Mouse (Mus musculus) lung, embryonic 15.5 days (tissue): ENCODE results near the gene Gm13694. TPM values are rescaled to one million over a fixed set of nuclear protein-coding genes. Genes with fewer than 3 reads are reported as not detected.
"Not testable (repeated sequence)": the region's sequence is repeated elsewhere in the genome, so short reads cannot be mapped to it uniquely, and the experiment has no call there.

Experiments used
- ATAC-seq: fragments of 200-750 bp; cut with Nextera tagmentation; 2 replicates; pipeline ENCODE4 v1.8.0; 2017; ENCODE audit warnings: moderate number of reproducible peaks, borderline replicate concordance; ENCODE audit not compliant: low FRiP score, low TSS enrichment; ENCODE audit errors: extremely low read depth
- H3K27ac ChIP-seq: fragments of 300-500 bp; sonication (generic); 2 replicates; pipeline ENCODE4 v1.5.1; 2015; ENCODE audit warnings: moderate library complexity, mild to moderate bottlenecking, inconsistent platforms
- H3K27me3 ChIP-seq: fragments of 300-500 bp; sonication (generic); 2 replicates; pipeline ENCODE4 v1.6.1; 2015; ENCODE audit warnings: inconsistent platforms
- H3K36me3 ChIP-seq: fragments of 300-500 bp; sonication (generic); 2 replicates; pipeline ENCODE4 v1.6.1; 2015; ENCODE audit warnings: inconsistent platforms
- H3K4me1 ChIP-seq: fragments of 300-500 bp; sonication (generic); 2 replicates; pipeline ENCODE4 v1.6.1; 2015; ENCODE audit warnings: inconsistent platforms
- H3K4me2 ChIP-seq: fragments of 300-500 bp; sonication (generic); 2 replicates; pipeline ENCODE4 v1.6.1; 2015; ENCODE audit warnings: inconsistent platforms, mild to moderate bottlenecking, moderate library complexity
- H3K4me3 ChIP-seq: fragments of 300-500 bp; sonication (generic); 2 replicates; pipeline ENCODE4 v1.5.1; 2015; ENCODE audit warnings: mild to moderate bottlenecking, inconsistent platforms
- H3K9ac ChIP-seq: fragments of 300-500 bp; sonication (generic); 2 replicates; pipeline ENCODE4 v1.6.1; 2015; ENCODE audit warnings: inconsistent platforms
- H3K9me3 ChIP-seq: fragments of 300-500 bp; sonication (generic); 2 replicates; pipeline ENCODE4 v1.6.1; 2016; ENCODE audit warnings: inconsistent platforms
- WGBS: fragments of 180-500 bp; shearing (Covaris S2); methylation state at CpG from one replicate; pipeline ENCODE4 v1.1.7; 2015; 5-methylcytosine and 5-hydroxymethylcytosine counted together
- polyA plus RNA-seq: library from polyadenylated mRNA; unstranded; fragments of >200 nt; fragmentation: Nextera tagmentation; extraction: Ambion mirVana; gene quantifications from 2 replicates; pipeline ENCODE4 v1.2.1, GENCODE M21; 2015

Gm13694 gene
- polyA plus RNA-seq, result not detected in 2 replicates

DNA sequence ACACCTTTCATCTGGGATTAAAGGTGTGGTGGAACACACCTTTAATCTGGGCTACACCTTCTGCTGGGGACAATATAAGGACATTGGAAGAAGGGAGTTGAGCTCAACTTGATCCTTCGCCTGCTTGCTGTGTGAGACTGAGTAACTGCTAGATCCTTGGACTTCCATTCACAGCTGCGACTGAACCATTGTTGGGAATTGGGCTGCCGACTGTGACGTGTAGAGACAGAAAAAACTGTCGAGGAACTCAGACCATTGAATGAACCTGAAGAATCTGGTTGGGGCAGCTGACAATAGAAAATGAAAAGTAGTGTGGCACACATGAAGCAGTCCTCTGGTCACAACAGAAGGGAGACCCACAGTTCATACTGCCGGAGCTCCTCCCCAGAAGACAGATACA lies at the start of gene Gm13694:
TSS of gene Gm13694 (plus strand) at position 301 of the 400 bp plus-strand sequence.
- ATAC-seq, H3K27me3 ChIP-seq, H3K27ac ChIP-seq, H3K4me3 ChIP-seq, H3K9me3 ChIP-seq, H3K4me1 ChIP-seq, H3K9ac ChIP-seq, H3K36me3 ChIP-seq, H3K4me2 ChIP-seq: not testable (repeated sequence)
- WGBS, result no CpG with 5 or more reads among the region's 6 CpGs

DNA sequence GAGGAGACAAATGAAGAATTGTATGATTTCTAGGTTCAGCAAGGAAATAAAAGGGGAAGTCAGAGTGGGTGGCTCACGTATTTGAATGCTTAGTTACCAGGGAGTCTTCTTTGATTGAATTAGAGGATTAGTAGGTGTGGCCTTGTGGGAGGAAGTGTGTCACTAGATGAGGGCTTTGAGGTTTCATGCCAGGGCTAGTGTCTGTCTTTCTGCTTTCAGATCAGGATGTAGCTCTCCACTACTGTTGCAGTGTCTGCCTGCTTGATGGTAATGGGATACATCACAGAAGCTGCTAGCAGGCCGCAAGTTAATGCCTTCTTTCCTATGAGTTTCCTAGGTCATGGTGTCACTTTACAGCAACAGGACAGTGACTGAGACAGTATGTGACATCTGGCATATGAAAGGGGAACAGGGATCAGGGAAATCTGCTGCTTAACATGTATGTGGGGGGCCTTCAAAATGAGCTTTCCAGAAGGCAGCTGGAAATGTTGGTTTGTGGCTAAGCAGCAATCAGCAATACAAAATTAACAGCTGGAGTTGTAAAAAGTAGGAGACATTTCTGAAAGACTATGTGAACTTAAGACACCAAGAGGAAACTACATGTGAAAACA lies 49.1 kb upstream of the Gm13694 start:
- no peak overlapping the region for H3K4me2 ChIP-seq
- 46% methylated on average over 2 of the region's 2 CpGs for WGBS
- no peak overlapping the region for H3K9ac ChIP-seq
- H3K9me3 ChIP-seq, result no peaks in the 10 kb centered on the region
- H3K4me1 ChIP-seq, result no peaks in the 10 kb centered on the region
- no peak overlapping the region for H3K4me3 ChIP-seq
- ATAC-seq, result no peak
- H3K36me3 ChIP-seq, result no peaks in the 10 kb centered on the region
- no peaks in the 10 kb centered on the region for H3K27me3 ChIP-seq
- no peak overlapping the region for H3K27ac ChIP-seq

DNA sequence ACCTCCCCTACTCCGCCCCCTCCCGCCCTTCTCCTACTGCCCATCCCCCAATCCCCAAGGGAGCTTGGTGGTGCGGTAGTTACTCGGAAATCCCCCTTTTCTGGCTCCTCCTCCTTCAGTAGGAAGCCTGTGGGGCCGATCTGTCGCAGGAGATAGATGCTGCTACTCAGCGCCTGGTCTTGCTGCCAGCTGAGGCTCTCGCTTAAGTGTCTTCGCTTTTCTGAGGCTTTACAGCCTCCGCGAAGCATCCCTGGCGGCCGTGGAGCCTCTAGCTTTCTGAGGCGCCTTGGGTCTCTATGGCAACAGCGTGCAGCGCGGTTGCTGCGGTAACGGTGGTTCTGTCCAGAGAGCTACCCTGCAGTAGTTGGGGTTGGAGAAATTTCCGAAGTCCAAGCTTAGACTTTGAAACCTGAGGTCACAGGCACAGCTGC lies 37.8 kb upstream of the Gm13694 start, which contains the start of gene Zswim2:
TSS of gene Zswim2 (minus strand) at position 298 of the 431 bp plus-strand sequence.
- Histone ChIP-seq H3K27me3 (no peaks in the 10 kb centered on the region), H3K9ac (no peak within 1 kb of the TSS), H3K9me3 (no peaks in the 10 kb centered on the region), H3K4me2 (peak within 1 kb of the TSS; percentile 44), H3K4me3 (peak within 1 kb of the TSS; percentile 13; the same call in 1 of the 2 replicates), H3K4me1 (0 out of 2 replicates have a peak, but pooled peaks cover 5% of the 10 kb centered on the region), H3K27ac (no peak within 1 kb of the TSS), H3K36me3 (no peaks in the 10 kb centered on the region)
- WGBS, result 1% methylated on average over 20 of the region's 20 CpGs
- ATAC-seq, result peak; percentile 39; the same call in 1 of the 2 replicates

DNA sequence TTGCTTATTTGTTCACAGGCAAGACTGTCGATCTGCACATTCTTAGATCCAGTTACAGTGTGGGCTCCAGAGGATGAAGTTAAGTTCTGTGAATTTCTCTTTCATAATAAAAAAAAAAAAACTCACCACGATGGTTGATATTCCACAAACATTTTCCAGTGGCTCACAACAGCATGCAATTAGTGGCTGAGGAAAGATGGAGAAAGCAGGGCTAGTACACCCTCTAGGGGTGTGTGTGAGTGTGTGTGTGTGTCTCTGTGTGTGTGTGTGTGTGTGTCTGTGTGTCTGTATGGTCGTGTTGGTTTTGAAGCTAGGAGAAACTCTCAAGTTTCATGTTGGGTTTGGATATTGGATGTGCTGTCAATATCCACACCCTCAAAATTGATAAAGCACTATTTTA lies 37.4 kb upstream of the Gm13694 start:
- Histone ChIP-seq H3K27ac (no peak overlapping the region), H3K27me3 (no peaks in the 10 kb centered on the region), H3K4me3 (no peak overlapping the region), H3K4me1 (0 out of 2 replicates have a peak, but pooled peaks cover 5% of the 10 kb centered on the region), H3K36me3 (no peaks in the 10 kb centered on the region), H3K9ac (no peak overlapping the region), H3K9me3 (no peaks in the 10 kb centered on the region), H3K4me2 (peak overlapping the region; percentile 44)
- WGBS, result 41% methylated on average over 3 of the region's 3 CpGs
- no peak for ATAC-seq

DNA sequence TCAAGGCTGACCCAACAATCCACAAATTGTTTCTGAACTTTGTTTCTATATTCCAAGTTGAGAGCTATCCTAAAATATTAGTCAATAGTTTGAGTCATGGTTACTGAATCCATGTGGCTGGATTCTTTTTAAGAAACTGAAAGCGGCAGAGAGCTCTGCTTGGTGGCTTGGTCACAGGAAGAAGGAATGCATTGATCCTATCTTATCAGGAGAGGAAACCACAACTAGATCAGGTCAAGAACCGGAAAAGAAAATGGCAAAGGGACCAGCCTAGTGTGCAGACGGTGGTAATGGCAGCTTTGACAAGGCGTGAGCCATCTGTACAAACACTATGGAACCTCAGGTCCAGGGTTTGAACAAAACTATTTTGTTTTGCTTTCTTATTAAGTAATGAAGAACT lies 36.9 kb upstream of the Gm13694 start:
- ATAC-seq, result no peak
- Histone ChIP-seq H3K27me3 (no peaks in the 10 kb centered on the region), H3K9me3 (no peaks in the 10 kb centered on the region), H3K4me2 (no peak overlapping the region), H3K27ac (no peak overlapping the region), H3K4me3 (no peak overlapping the region), H3K4me1 (0 out of 2 replicates have a peak, but pooled peaks cover 5% of the 10 kb centered on the region), H3K9ac (no peak overlapping the region), H3K36me3 (no peaks in the 10 kb centered on the region)
- WGBS, result 36% methylated on average over 4 of the region's 4 CpGs

DNA sequence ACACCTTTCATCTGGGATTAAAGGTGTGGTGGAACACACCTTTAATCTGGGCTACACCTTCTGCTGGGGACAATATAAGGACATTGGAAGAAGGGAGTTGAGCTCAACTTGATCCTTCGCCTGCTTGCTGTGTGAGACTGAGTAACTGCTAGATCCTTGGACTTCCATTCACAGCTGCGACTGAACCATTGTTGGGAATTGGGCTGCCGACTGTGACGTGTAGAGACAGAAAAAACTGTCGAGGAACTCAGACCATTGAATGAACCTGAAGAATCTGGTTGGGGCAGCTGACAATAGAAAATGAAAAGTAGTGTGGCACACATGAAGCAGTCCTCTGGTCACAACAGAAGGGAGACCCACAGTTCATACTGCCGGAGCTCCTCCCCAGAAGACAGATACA lies 23.3 kb upstream of the Gm13694 start, which contains the start of gene Gm13698:
TSS of gene Gm13698 (plus strand) at position 301 of the 400 bp plus-strand sequence.
- H3K27ac ChIP-seq, H3K27me3 ChIP-seq, H3K9me3 ChIP-seq, H3K9ac ChIP-seq, ATAC-seq, H3K36me3 ChIP-seq, H3K4me3 ChIP-seq, H3K4me1 ChIP-seq, H3K4me2 ChIP-seq: not testable (repeated sequence)
- no CpG with 5 or more reads among the region's 6 CpGs for WGBS

DNA sequence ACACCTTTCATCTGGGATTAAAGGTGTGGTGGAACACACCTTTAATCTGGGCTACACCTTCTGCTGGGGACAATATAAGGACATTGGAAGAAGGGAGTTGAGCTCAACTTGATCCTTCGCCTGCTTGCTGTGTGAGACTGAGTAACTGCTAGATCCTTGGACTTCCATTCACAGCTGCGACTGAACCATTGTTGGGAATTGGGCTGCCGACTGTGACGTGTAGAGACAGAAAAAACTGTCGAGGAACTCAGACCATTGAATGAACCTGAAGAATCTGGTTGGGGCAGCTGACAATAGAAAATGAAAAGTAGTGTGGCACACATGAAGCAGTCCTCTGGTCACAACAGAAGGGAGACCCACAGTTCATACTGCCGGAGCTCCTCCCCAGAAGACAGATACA lies 17.5 kb upstream of the Gm13694 start, which contains the start of gene Gm13693:
TSS of gene Gm13693 (plus strand) at position 301 of the 400 bp plus-strand sequence.
- H3K36me3 ChIP-seq, H3K4me3 ChIP-seq, H3K27me3 ChIP-seq, H3K27ac ChIP-seq, H3K9me3 ChIP-seq, H3K4me1 ChIP-seq, H3K4me2 ChIP-seq, ATAC-seq, H3K9ac ChIP-seq: not testable (repeated sequence)
- no CpG with 5 or more reads among the region's 6 CpGs for WGBS

DNA sequence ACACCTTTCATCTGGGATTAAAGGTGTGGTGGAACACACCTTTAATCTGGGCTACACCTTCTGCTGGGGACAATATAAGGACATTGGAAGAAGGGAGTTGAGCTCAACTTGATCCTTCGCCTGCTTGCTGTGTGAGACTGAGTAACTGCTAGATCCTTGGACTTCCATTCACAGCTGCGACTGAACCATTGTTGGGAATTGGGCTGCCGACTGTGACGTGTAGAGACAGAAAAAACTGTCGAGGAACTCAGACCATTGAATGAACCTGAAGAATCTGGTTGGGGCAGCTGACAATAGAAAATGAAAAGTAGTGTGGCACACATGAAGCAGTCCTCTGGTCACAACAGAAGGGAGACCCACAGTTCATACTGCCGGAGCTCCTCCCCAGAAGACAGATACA lies 11.7 kb upstream of the Gm13694 start, which contains the start of gene Gm13695:
TSS of gene Gm13695 (plus strand) at position 301 of the 400 bp plus-strand sequence.
- H3K36me3 ChIP-seq, H3K9me3 ChIP-seq, ATAC-seq, H3K27ac ChIP-seq, H3K27me3 ChIP-seq, H3K4me2 ChIP-seq, H3K9ac ChIP-seq, H3K4me3 ChIP-seq, H3K4me1 ChIP-seq: not testable (repeated sequence)
- WGBS, result no CpG with 5 or more reads among the region's 6 CpGs

DNA sequence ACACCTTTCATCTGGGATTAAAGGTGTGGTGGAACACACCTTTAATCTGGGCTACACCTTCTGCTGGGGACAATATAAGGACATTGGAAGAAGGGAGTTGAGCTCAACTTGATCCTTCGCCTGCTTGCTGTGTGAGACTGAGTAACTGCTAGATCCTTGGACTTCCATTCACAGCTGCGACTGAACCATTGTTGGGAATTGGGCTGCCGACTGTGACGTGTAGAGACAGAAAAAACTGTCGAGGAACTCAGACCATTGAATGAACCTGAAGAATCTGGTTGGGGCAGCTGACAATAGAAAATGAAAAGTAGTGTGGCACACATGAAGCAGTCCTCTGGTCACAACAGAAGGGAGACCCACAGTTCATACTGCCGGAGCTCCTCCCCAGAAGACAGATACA lies 5.9 kb upstream of the Gm13694 start, which contains the start of gene Gm13696:
TSS of gene Gm13696 (plus strand) at position 301 of the 400 bp plus-strand sequence.
- not testable (repeated sequence) for H3K9me3 ChIP-seq, H3K4me2 ChIP-seq, H3K4me3 ChIP-seq, H3K9ac ChIP-seq, H3K27ac ChIP-seq, ATAC-seq, H3K4me1 ChIP-seq, H3K36me3 ChIP-seq, H3K27me3 ChIP-seq
- no CpG with 5 or more reads among the region's 6 CpGs for WGBS

DNA sequence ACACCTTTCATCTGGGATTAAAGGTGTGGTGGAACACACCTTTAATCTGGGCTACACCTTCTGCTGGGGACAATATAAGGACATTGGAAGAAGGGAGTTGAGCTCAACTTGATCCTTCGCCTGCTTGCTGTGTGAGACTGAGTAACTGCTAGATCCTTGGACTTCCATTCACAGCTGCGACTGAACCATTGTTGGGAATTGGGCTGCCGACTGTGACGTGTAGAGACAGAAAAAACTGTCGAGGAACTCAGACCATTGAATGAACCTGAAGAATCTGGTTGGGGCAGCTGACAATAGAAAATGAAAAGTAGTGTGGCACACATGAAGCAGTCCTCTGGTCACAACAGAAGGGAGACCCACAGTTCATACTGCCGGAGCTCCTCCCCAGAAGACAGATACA lies 5.7 kb downstream of the Gm13694 start, which contains the start of gene Gm13697:
TSS of gene Gm13697 (plus strand) at position 301 of the 400 bp plus-strand sequence.
- not testable (repeated sequence) for H3K9ac ChIP-seq, H3K4me2 ChIP-seq, H3K27ac ChIP-seq, H3K4me1 ChIP-seq, H3K4me3 ChIP-seq, H3K36me3 ChIP-seq, H3K9me3 ChIP-seq, ATAC-seq, H3K27me3 ChIP-seq
- no CpG with 5 or more reads among the region's 6 CpGs for WGBS

DNA sequence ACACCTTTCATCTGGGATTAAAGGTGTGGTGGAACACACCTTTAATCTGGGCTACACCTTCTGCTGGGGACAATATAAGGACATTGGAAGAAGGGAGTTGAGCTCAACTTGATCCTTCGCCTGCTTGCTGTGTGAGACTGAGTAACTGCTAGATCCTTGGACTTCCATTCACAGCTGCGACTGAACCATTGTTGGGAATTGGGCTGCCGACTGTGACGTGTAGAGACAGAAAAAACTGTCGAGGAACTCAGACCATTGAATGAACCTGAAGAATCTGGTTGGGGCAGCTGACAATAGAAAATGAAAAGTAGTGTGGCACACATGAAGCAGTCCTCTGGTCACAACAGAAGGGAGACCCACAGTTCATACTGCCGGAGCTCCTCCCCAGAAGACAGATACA lies 11.5 kb downstream of the Gm13694 start, which contains the start of gene Gm13691:
TSS of gene Gm13691 (plus strand) at position 301 of the 400 bp plus-strand sequence.
- H3K27ac ChIP-seq, H3K4me3 ChIP-seq, ATAC-seq, H3K4me1 ChIP-seq, H3K9ac ChIP-seq, H3K36me3 ChIP-seq, H3K9me3 ChIP-seq, H3K27me3 ChIP-seq, H3K4me2 ChIP-seq: not testable (repeated sequence)
- no CpG with 5 or more reads among the region's 6 CpGs for WGBS

DNA sequence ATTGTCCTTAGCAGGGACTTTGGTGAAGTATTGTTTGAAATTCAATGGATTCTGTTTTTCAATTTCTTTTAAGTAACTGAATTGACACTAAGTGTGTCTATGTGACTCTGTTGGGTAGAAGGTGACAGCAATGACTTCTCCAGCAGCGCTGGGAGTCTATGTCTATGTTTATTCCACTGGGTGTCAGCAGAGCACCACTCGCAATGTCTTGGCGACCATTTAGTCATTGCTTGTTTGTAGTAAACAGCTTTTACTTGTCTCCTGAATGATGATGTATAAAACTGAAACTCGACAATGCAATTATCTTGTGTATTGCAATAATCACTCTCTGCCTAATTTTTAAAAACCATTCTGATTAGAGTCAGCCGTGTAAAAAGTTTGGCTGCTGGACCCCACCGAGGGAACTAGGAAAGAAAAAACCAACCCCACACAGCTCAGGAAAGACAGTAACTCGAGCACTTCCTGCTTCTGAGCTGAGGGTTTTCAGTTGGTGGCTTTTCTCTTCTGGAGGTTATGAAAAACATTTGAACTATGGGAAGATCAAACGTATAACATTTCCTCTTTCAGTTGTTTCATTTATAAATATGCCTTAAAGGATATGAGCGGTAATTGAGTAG lies 15.0 kb downstream of the Gm13694 start:
- 0 out of 2 replicates have a peak overlapping the region, but pooled peaks have one; percentile 9 for H3K4me3 ChIP-seq
- not testable (repeated sequence) for H3K27me3 ChIP-seq, H3K9ac ChIP-seq, H3K4me2 ChIP-seq, H3K9me3 ChIP-seq, H3K36me3 ChIP-seq, H3K4me1 ChIP-seq, H3K27ac ChIP-seq
- ATAC-seq, result peak; percentile 69; the same call in 1 of the 2 replicates
- 22% methylated on average over 8 of the region's 9 CpGs for WGBS
